Mouse (Mus musculus) erythroblast, embryonic 14.5 days (primary cell): ENCODE data around the gene Aph1c.

ENCODE experiments used
- GATA1 ChIP-seq: IDR thresholded peaks from 2 replicates; pipeline ENCODE4 v1.6.1; 2012; ENCODE audit warnings: low read length, inconsistent platforms, mixed read lengths
- TAL1 ChIP-seq: IDR thresholded peaks from 3 replicates; pipeline ENCODE4 v1.6.1; 2012; ENCODE audit warnings: low read length, inconsistent platforms, mixed read lengths

DNA sequence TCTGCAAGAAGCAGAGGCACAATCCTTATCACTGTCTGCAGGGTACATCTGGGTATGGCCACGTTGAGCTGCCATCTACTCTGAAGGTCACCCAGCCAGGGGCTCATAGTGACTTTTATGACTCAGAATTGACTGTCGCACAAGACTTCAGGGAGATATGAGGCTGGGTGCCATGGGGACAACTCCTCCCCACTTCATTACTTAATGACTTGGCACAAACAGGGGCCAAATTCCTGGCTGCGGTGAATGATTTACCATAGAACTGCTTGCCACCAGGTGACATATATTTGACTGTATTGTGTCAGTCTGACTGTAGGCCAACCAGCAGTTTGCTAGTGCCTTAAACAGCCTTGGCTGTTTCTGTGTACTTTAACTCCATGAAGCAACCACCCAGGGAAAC is 65.3 kb downstream of the Aph1c start:
- TF ChIP-seq GATA1 (no peak), TAL1 (no peak)
